Mouse (Mus musculus) gastrocnemius, postnatal 4 days (tissue): Measurements from ENCODE around the gene E330021D16Rik. TPM values are rescaled to one million over a fixed set of nuclear protein-coding genes. Genes with fewer than 3 reads are reported as not detected.

Experiments used
- DNase-seq, 2 experiments: peaks; one replicate each; pipeline ENCODE4 v3.0.0; 2021 to 2022; ENCODE audit warnings: low spot score in 2 of 2, mixed read lengths in 2 of 2
- total RNA-seq, 2 experiments: library from RNA; stranded (reverse); gene quantifications; 2 replicates each; pipeline ENCODE4 v1.2.3; 2021

The E330021D16Rik gene
- total RNA-seq, 2 experiments from 2014 or later = not detected

- DNase-seq = peak in 1 of 2 experiments; percentile 42
Measured at GRCm38 (mm10) chr6:136422084-136422853, 6.9 kb upstream of the E330021D16Rik start.

DNA sequence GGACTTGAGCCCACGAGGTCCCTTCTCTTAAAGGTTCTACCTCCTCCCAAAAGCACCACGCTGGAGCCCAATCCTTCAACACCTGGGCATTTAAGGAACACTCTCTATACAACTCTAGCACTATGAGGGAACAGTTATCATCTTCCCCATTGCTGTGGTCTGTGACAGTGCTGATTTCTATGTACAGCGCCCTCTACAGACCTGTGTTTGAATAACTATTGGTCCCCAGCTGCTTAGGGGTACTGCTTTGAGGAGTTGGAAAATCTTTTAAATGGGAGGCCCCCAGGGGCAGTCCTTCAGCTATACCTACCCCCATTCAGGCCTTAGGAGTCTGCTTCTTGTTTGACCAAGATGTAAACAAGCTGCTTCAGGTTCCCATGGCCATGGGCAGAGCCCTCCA, 5.7 kb upstream of the E330021D16Rik start:
- no peak for DNase-seq

DNA sequence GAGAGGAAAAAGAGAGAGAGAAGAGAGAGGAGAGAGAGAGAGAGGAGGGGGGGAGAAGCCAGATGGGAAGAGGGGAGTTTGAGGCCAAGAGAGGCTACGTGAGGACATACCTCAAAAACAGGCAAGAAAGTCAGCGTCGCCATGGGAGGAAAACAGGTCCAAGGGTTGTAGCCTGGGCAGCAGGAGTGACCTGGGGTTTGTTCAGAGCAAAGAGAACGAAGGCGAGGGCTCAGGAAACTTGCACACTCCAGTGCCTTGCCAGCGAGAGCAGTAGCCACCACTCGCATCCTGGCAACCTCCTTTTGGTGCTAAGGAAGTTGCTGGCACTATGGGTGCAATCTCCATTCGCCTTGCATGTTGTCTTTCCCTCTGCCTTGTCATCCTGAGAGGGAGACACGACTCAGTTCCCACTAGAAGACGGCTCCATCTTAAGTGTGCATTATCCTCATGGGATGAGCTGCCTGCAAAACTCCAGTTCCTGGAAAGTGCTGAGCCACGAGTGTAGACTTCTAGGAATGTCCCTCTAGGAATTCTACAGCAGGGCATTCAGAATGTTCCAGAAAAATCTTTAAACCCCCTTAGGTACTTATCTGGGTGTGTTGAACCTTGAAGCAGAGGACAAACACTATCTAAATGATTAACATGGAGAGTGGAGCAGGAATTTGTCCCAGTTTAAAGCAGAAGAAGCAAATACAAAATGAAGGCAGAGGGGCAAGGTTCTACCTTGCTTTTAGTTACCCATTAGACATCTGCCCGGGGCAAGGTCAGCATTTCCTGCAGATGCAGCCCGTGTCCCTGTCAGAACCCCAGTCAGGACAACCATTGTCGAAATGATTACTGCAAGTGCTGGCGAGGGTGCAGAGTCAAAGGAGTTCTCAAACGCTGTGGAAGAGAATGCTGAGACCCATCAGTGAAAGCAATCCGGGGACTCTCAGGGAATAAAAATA, 3.8 kb upstream of the E330021D16Rik start:
- no peak for DNase-seq

DNA sequence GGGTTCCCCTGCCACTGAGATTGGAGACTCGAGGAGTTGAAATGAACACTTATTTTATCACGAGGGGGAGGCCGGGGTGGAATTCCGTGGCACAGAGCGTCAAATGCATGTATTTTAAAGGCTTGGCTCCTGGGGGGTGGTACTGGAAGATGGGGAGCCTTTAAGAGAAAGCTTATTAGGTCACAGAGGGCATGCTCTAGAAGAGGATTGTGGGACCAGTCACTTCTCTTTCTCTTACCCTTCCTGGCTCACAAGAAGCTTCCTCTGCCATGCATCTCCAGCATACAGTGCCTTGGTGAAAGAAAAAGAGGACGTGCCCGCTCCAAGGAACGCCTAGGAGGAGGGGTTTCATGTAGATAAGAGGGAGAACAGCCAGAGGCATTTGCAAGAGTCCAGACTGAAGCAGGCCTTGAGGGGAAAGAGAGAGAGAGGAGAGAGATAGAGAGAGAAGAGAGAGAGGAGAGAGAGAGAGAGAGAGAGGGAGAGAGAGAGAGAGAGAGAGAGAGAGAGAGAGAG, 3.0 kb upstream of the E330021D16Rik start:
- DNase-seq = no peak

DNA sequence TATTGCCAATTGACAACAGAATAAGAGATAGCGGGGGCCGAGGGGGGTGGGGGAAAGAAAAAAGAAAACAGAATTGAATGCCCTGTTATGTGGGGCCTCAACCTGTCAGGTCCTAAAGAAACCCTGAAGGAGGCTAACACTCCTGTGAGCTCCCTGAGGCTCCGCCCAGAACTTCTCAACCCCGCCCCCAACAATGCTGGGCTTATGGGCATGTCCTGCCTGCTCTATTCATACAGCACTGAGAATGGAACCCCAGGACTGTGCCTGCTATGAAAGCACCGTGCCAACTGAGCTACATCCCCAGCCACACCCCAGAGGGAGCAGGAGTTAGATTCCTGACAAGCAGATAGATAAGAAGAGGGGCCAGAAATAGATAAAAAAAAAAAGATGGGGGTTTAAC, 2.5 kb upstream of the E330021D16Rik start:
- no peak for DNase-seq

GRCm38 (mm10) chr6:136413856-136414362, 1.5 kb downstream of the E330021D16Rik start:
- no peak for DNase-seq

DNA sequence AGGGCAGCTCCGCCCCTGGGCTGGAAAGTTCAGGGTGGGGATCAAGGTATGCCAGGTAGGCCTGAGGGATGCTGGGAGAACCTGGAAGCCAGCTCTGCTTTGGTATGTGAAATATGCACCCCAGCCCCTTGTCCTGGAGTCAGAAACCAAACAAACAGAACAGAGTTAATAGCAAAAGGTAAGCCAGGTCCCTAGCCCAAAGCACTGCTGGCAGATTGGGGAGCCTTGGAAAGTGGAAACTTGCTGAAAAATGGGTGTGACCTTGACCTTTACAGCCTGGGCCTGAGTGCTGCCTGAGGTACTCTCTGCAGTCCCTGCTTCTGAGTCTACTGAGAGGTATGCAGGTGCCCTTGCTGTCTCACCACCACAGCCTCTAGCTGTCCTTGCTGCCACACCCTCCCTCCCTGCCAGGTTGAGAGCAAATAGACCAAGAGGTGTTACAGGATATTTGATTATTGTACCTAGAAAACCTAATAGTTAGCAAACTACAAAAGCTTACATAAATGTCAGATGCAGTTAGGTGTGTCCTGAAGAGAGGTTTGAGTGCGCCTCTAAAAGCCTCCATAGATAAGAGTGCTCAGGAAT, 7.7 kb downstream of the E330021D16Rik start:
- no peak for DNase-seq

DNA sequence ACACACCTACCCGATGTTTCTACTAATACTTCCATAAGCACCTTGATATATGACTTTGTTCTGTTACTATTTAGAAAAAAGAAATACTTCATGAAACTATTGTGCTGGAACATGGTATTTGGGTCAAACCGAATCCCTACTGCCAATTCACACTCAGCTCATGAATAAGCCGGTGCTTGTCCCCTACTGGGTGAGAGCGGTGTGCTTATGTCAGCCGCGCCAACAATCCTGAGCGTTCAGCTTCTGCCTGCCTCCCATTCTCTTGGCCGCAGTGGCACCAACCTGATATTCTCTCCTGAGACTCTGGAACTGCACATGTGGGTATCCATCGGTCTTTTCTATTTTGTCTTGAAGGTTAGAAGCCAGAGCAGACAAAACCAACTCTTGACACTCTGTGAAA, 18.5 kb downstream of the E330021D16Rik start:
- DNase-seq = no peak

DNA sequence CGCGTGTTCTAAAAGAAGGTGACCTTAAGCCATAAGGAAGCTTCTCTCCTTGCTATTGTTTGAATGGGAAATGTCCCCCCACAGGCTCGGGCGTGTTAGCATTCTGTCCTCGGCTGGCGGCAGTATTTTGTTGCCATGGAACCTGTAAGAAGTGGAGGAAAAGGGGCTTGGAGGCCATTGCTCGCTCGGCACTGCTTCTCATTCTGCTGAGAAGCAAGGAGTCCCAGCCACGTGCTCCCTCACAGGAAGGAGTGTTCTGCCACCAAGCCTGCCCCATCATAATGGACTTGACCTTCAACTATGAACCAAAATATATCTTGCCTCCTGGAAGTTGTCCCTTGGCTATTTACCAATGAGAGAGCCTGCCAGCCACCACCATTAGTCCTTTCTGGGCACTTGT, 25.1 kb downstream of the E330021D16Rik start:
- no peak for DNase-seq

DNA sequence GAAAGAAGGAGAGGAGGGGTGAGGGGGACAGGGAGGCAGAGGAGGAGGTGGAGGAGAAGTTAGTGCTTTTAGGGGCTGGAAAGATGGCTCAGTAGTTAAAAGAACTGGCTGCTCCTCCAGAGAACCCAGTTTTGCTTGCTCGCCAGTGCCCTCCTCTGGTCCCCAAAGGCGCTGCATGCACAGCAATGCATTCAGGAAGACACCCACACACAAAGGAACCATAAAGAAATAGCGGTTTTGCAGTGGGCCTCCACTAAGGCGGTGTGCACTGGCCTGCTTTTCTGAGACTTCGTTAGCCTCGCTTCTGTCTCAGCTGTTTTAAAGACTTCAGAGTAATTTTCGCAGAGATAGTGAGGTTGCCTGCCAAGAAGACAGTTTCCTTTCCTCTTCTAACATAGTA, 30.1 kb downstream of the E330021D16Rik start:
- no peak for DNase-seq

GRCm38 (mm10) chr6:136383218-136383617, 32.2 kb downstream of the E330021D16Rik start:
- DNase-seq = no peak

- no peak for DNase-seq
Measured at GRCm38 (mm10) chr6:136376097-136376496, 39.3 kb downstream of the E330021D16Rik start.

GRCm38 (mm10) chr6:136364430-136365098, 50.8 kb downstream of the E330021D16Rik start:
- DNase-seq = no peak

DNA sequence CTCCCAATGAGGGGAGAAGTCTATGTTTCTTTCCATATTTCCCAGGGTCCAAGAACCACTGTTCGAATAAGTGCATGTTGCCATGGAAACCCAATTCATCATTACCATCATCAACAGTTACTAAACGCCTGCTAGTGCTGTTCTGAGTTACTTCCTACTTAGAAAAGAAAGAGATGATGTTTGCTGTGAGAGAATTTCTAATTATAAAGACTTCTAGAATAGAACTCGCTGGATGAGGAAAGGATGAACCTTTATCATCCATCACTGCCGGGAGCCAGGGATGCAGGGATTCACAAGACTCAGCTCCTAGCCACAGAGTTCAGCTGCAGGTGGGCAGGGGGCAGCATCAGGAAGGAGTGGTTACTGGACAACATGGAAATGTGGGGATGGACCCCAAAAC, 51.4 kb downstream of the E330021D16Rik start:
- DNase-seq = no peak

- no peak for DNase-seq
Measured at GRCm38 (mm10) chr6:136363313-136363712, 52.1 kb downstream of the E330021D16Rik start.

DNA sequence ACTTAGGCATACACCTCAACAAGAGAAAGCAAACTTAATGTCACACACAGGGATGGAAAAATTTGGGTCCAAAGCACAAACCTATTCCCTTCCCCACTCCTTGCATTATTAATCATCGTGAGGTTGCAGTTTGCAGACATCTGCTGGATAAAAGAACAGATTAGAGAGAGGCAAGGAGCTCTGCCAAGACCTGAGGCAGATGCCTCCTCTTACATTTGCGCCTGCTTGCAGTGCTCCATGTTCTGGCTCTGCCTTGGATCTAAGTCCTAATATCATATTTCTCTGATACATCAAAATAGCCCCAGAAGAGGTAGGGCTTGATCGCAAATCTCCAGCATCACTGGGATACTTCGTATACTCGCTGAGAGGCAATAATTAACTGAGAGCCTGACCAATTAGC, 56.9 kb downstream of the E330021D16Rik start:
- DNase-seq = no peak

DNA sequence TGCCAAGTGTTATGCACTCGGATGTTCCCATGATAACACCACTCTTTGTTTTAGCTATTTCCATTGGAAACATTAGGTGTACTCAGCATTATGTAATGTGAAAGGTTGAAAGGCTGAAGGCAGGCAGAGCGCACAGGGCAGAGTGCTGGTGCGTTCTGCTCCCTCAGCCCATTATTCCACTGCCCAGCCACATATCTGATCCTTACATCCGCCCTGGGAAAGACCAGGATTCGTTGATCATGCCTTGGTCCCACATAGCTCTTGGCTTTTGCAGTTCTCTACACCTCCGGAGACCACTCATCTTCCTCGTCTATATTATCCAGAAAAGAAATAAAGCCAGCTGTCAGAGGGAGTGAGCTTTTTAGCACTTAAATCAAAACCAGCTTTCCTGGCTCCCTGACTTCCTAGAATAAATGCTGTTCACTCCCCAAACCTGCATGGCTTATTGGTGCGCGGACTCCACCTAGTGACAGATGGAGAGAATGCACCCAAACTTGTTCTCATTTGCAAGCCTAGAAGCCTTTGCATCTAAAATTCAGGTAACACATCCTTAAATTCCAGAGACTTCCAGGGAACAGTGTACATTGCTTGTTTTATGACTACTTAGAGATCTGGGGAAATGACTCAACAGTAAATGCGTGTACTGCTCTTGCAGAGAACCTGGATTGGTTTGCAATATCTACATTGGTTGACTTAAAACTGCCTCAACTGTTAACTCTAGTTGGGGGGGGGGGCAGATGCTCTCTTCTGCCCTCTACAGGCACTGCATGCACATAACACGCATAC, 61.8 kb downstream of the E330021D16Rik start:
- peak in 1 of 2 experiments; percentile 62 for DNase-seq
